Mouse (Mus musculus): ENCODE results near the gene Kdelr3. TPM values are rescaled to one million over a fixed set of nuclear protein-coding genes. Genes with fewer than 3 reads are reported as not detected.

The Kdelr3 gene
- total and polyA plus RNA-seq, 2 experiments from 2014 or later: 9.5 to 9.6 TPM

GRCm38 (mm10) chr15:79552566-79552965 lies 36.4 kb downstream of the Kdelr3 start:
- Histone ChIP-seq H3K36me3 (ENCODE audit: insufficient read depth, low read length) (no peaks in the 10 kb centered on the region), H3K9me3 (ENCODE audit: low read length) (no peaks in the 10 kb centered on the region), H3K4me3 (ENCODE audit: low read length) (no peak overlapping the region), H3K9ac (replicated peaks; ENCODE audit: low read length) (no peak overlapping the region), H3K27me3 (ENCODE audit: insufficient read depth, low read length) (no peaks in the 10 kb centered on the region), H3K4me1 (ENCODE audit: insufficient read depth, low read length) (no peaks in the 10 kb centered on the region), H3K27ac (no peak overlapping the region), H3K4me2 (ENCODE audit: low read depth, low read length) (no peak overlapping the region)
- TF ChIP-seq CTCF (IDR thresholded peaks at IDR 0.05; ENCODE audit: low read depth): no peak
- ATAC-seq (no peak), DNase-seq (ENCODE audit: low spot score) (no peak)
- WGBS: 73% methylated on average over 5 of the region's 5 CpGs

GRCm38 (mm10) chr15:79559649-79560048 lies 43.4 kb downstream of the Kdelr3 start:
- H3K9ac ChIP-seq (replicated peaks; ENCODE audit: low read length): no peak overlapping the region
- WGBS: 72% methylated on average over 3 of the region's 3 CpGs
- ATAC-seq: no peak
- no peaks in the 10 kb centered on the region for H3K36me3 ChIP-seq (ENCODE audit: insufficient read depth, low read length)
- H3K27ac ChIP-seq: no peak overlapping the region
- H3K4me1 ChIP-seq (ENCODE audit: insufficient read depth, low read length): no peaks in the 10 kb centered on the region
- no peaks in the 10 kb centered on the region for H3K27me3 ChIP-seq (ENCODE audit: insufficient read depth, low read length)
- DNase-seq (ENCODE audit: low spot score): no peak
- TF ChIP-seq CTCF (IDR thresholded peaks at IDR 0.05; ENCODE audit: low read depth): no peak
- no peak overlapping the region for H3K4me2 ChIP-seq (ENCODE audit: low read depth, low read length)
- no peak overlapping the region for H3K4me3 ChIP-seq (ENCODE audit: low read length)
- no peaks in the 10 kb centered on the region for H3K9me3 ChIP-seq (ENCODE audit: low read length)

- WGBS: 83% methylated on average over 9 of the region's 9 CpGs
- Histone ChIP-seq H3K27ac (no peak overlapping the region), H3K4me1 (ENCODE audit: insufficient read depth, low read length) (no peaks in the 10 kb centered on the region), H3K36me3 (ENCODE audit: insufficient read depth, low read length) (no peaks in the 10 kb centered on the region), H3K4me2 (ENCODE audit: low read depth, low read length) (no peak overlapping the region), H3K4me3 (ENCODE audit: low read length) (no peak overlapping the region), H3K27me3 (ENCODE audit: insufficient read depth, low read length) (no peaks in the 10 kb centered on the region), H3K9me3 (ENCODE audit: low read length) (no peaks in the 10 kb centered on the region), H3K9ac (replicated peaks; ENCODE audit: low read length) (no peak overlapping the region)
- TF ChIP-seq CTCF (IDR thresholded peaks at IDR 0.05; ENCODE audit: low read depth): no peak
- no peak for ATAC-seq
- no peak for DNase-seq (ENCODE audit: low spot score)
Measured at GRCm38 (mm10) chr15:79562417-79562816, 46.2 kb downstream of the Kdelr3 start.

- DNase-seq (ENCODE audit: low spot score) (no peak), ATAC-seq (no peak)
- no peaks in the 10 kb centered on the region for H3K4me1 ChIP-seq (ENCODE audit: insufficient read depth, low read length)
- H3K4me3 ChIP-seq (ENCODE audit: low read length): no peak overlapping the region
- no peaks in the 10 kb centered on the region for H3K9me3 ChIP-seq (ENCODE audit: low read length)
- no peaks in the 10 kb centered on the region for H3K36me3 ChIP-seq (ENCODE audit: insufficient read depth, low read length)
- no peak for TF ChIP-seq CTCF (IDR thresholded peaks at IDR 0.05; ENCODE audit: low read depth)
- no peaks in the 10 kb centered on the region for H3K27me3 ChIP-seq (ENCODE audit: insufficient read depth, low read length)
- no peak overlapping the region for H3K9ac ChIP-seq (replicated peaks; ENCODE audit: low read length)
- H3K27ac ChIP-seq: no peak overlapping the region
- H3K4me2 ChIP-seq (ENCODE audit: low read depth, low read length): no peak overlapping the region
- WGBS: 61% methylated on average over 1 of the region's 1 CpGs
Measured at GRCm38 (mm10) chr15:79575543-79576222, 59.5 kb downstream of the Kdelr3 start.

- 81% methylated on average over 2 of the region's 2 CpGs for WGBS
- H3K27ac ChIP-seq: no peak overlapping the region
- DNase-seq (ENCODE audit: low spot score) (no peak), ATAC-seq (no peak)
- no peaks in the 10 kb centered on the region for H3K9me3 ChIP-seq (ENCODE audit: low read length)
- no peak overlapping the region for H3K9ac ChIP-seq (replicated peaks; ENCODE audit: low read length)
- no peaks in the 10 kb centered on the region for H3K27me3 ChIP-seq (ENCODE audit: insufficient read depth, low read length)
- no peaks in the 10 kb centered on the region for H3K36me3 ChIP-seq (ENCODE audit: insufficient read depth, low read length)
- no peaks in the 10 kb centered on the region for H3K4me1 ChIP-seq (ENCODE audit: insufficient read depth, low read length)
- H3K4me2 ChIP-seq (ENCODE audit: low read depth, low read length): no peak overlapping the region
- no peak for TF ChIP-seq CTCF (IDR thresholded peaks at IDR 0.05; ENCODE audit: low read depth)
- H3K4me3 ChIP-seq (ENCODE audit: low read length): no peak overlapping the region
Measured at GRCm38 (mm10) chr15:79576947-79577346, 60.7 kb downstream of the Kdelr3 start.

Small RNA genes lying within 50 kb of the gene (microRNA-seq; reads per million reads assigned to microRNA genes)
- gene Gm44302: 0 reads per million in 2 experiments

Other genes with a start within 250 kb of the Kdelr3 start
- gene Baiap2l2, start 230.9 kb upstream of the Kdelr3 start, total RNA-seq (2014; rRNA removed): 1.7 and 2.3 TPM in 2 replicates
- gene Baiap2l2, start 230.9 kb upstream of the Kdelr3 start, polyA plus RNA-seq (2015; fragmentation: Nextera tagmentation; extraction: Ambion mirVana): 6.5 and 6.8 TPM in 2 replicates
- 24.3 and 28.8 TPM in 2 replicates for gene Pla2g6, start 188.0 kb upstream of the Kdelr3 start, total RNA-seq (2014; rRNA removed)
- 15.2 and 15.7 TPM in 2 replicates for gene Pla2g6, start 188.0 kb upstream of the Kdelr3 start, polyA plus RNA-seq (2015; fragmentation: Nextera tagmentation; extraction: Ambion mirVana)
- gene Maff, start 169.8 kb upstream of the Kdelr3 start, total RNA-seq (2014; rRNA removed): 4.0 and 5.4 TPM in 2 replicates
- 1.7 and 2.0 TPM in 2 replicates for gene Maff, start 169.8 kb upstream of the Kdelr3 start, polyA plus RNA-seq (2015; fragmentation: Nextera tagmentation; extraction: Ambion mirVana)
- gene Tmem184b, start 112.8 kb upstream of the Kdelr3 start, total RNA-seq (2014; rRNA removed): 72.4 and 113 TPM in 2 replicates
- 26.6 and 31.6 TPM in 2 replicates for gene Tmem184b, start 112.8 kb upstream of the Kdelr3 start, polyA plus RNA-seq (2015; fragmentation: Nextera tagmentation; extraction: Ambion mirVana)
- gene Csnk1e, start 60.8 kb upstream of the Kdelr3 start, total RNA-seq (2014; rRNA removed): 323 and 374 TPM in 2 replicates
- 158 and 178 TPM in 2 replicates for gene Csnk1e, start 60.8 kb upstream of the Kdelr3 start, polyA plus RNA-seq (2015; fragmentation: Nextera tagmentation; extraction: Ambion mirVana)
- 0.50 and 0.94 TPM in 2 replicates for gene Kcnj4, start 11.2 kb upstream of the Kdelr3 start, total RNA-seq (2014; rRNA removed)
- gene Kcnj4, start 11.2 kb upstream of the Kdelr3 start, polyA plus RNA-seq (2015; fragmentation: Nextera tagmentation; extraction: Ambion mirVana): not detected in 2 replicates
- gene Ddx17, start 30.3 kb downstream of the Kdelr3 start, total RNA-seq (2014; rRNA removed): 291 and 334 TPM in 2 replicates
- gene Ddx17, start 30.3 kb downstream of the Kdelr3 start, polyA plus RNA-seq (2015; fragmentation: Nextera tagmentation; extraction: Ambion mirVana): 33.5 and 34.2 TPM in 2 replicates
- gene Dmc1, start 88.7 kb downstream of the Kdelr3 start, total RNA-seq (2014; rRNA removed): 0.36 and 0.37 TPM in 2 replicates
- gene Dmc1, start 88.7 kb downstream of the Kdelr3 start, polyA plus RNA-seq (2015; fragmentation: Nextera tagmentation; extraction: Ambion mirVana): 1.1 and 1.4 TPM in 2 replicates
- 6.4 and 8.4 TPM in 2 replicates for gene Fam227a, start 142.5 kb downstream of the Kdelr3 start, total RNA-seq (2014; rRNA removed)
- 2.1 and 3.1 TPM in 2 replicates for gene Fam227a, start 142.5 kb downstream of the Kdelr3 start, polyA plus RNA-seq (2015; fragmentation: Nextera tagmentation; extraction: Ambion mirVana)
- gene Cby1, start 142.8 kb downstream of the Kdelr3 start, total RNA-seq (2014; rRNA removed): 48.2 and 54.2 TPM in 2 replicates
- 91.5 and 92.0 TPM in 2 replicates for gene Cby1, start 142.8 kb downstream of the Kdelr3 start, polyA plus RNA-seq (2015; fragmentation: Nextera tagmentation; extraction: Ambion mirVana)
- 139 and 149 TPM in 2 replicates for gene Tomm22, start 154.4 kb downstream of the Kdelr3 start, total RNA-seq (2014; rRNA removed)
- gene Tomm22, start 154.4 kb downstream of the Kdelr3 start, polyA plus RNA-seq (2015; fragmentation: Nextera tagmentation; extraction: Ambion mirVana): 239 and 241 TPM in 2 replicates
- gene Josd1, start 171.5 kb downstream of the Kdelr3 start, total RNA-seq (2014; rRNA removed): 53.3 and 57.9 TPM in 2 replicates
- 18.1 and 20.0 TPM in 2 replicates for gene Josd1, start 171.5 kb downstream of the Kdelr3 start, polyA plus RNA-seq (2015; fragmentation: Nextera tagmentation; extraction: Ambion mirVana)
- gene Gtpbp1, start 174.4 kb downstream of the Kdelr3 start, total RNA-seq (2014; rRNA removed): 88.2 and 91.7 TPM in 2 replicates
- 36.7 and 38.3 TPM in 2 replicates for gene Gtpbp1, start 174.4 kb downstream of the Kdelr3 start, polyA plus RNA-seq (2015; fragmentation: Nextera tagmentation; extraction: Ambion mirVana)
- 43.6 and 45.4 TPM in 2 replicates for gene Sun2, start 226.1 kb downstream of the Kdelr3 start, total RNA-seq (2014; rRNA removed)
- gene Sun2, start 226.1 kb downstream of the Kdelr3 start, polyA plus RNA-seq (2015; fragmentation: Nextera tagmentation; extraction: Ambion mirVana): 4.5 and 5.5 TPM in 2 replicates

Measured in hindbrain, postnatal 0 days (tissue).